Mouse (Mus musculus) forebrain, embryonic 12.5 days (tissue): ENCODE results near the gene Nod1. TPM values are rescaled to one million over a fixed set of nuclear protein-coding genes. Genes with fewer than 3 reads are reported as not detected.
A peak's percentile ranks its signal among the peaks of the same experiment; 100 is the strongest.

Source experiments
- ATAC-seq: fragments of 200-750 bp; cut with Nextera tagmentation; 2 replicates; pipeline ENCODE4 v1.8.0; 2017; ENCODE audit warnings: moderate TSS enrichment; ENCODE audit not compliant: low FRiP score
- H3K27ac ChIP-seq: fragments of 300-500 bp; sonication (generic); 2 replicates; pipeline ENCODE4 v1.5.1; 2016; ENCODE audit warnings: mild to moderate bottlenecking
- H3K27me3 ChIP-seq: fragments of 300-500 bp; sonication (generic); 2 replicates; pipeline ENCODE4 v1.6.1; 2016; ENCODE audit warnings: mild to moderate bottlenecking
- H3K36me3 ChIP-seq: fragments of 300-500 bp; sonication (generic); replicated peaks from 2 replicates; pipeline ENCODE4 v1.6.1; 2016; ENCODE audit warnings: mild to moderate bottlenecking
- H3K4me1 ChIP-seq: fragments of 300-500 bp; sonication (generic); 2 replicates; pipeline ENCODE4 v1.6.1; 2016
- H3K4me2 ChIP-seq: fragments of 300-500 bp; sonication (generic); 2 replicates; pipeline ENCODE4 v1.6.1; 2016; ENCODE audit warnings: mild to moderate bottlenecking, moderate library complexity
- H3K4me3 ChIP-seq: fragments of 300-500 bp; sonication (generic); replicated peaks from 2 replicates; pipeline ENCODE4 v1.5.1; 2016; ENCODE audit warnings: mild to moderate bottlenecking
- H3K9ac ChIP-seq: fragments of 300-500 bp; sonication (generic); 2 replicates; pipeline ENCODE4 v1.6.1; 2016; ENCODE audit warnings: mild to moderate bottlenecking
- H3K9me3 ChIP-seq: fragments of 300-500 bp; sonication (generic); 2 replicates; pipeline ENCODE4 v1.6.1; 2016
- WGBS: fragments of 180-500 bp; shearing (Covaris S2); methylation state at CpG from one replicate; pipeline ENCODE4 v1.1.7; 2016; 5-methylcytosine and 5-hydroxymethylcytosine counted together
- polyA plus RNA-seq: library from polyadenylated mRNA; unstranded; fragments of >200 nt; fragmentation: Nextera tagmentation; extraction: Ambion mirVana; gene quantifications from 2 replicates; pipeline ENCODE4 v1.2.1, GENCODE M21; 2016

Gene Nod1
- polyA plus RNA-seq, 1 experiment from 2014 or later: 2.0 TPM

DNA sequence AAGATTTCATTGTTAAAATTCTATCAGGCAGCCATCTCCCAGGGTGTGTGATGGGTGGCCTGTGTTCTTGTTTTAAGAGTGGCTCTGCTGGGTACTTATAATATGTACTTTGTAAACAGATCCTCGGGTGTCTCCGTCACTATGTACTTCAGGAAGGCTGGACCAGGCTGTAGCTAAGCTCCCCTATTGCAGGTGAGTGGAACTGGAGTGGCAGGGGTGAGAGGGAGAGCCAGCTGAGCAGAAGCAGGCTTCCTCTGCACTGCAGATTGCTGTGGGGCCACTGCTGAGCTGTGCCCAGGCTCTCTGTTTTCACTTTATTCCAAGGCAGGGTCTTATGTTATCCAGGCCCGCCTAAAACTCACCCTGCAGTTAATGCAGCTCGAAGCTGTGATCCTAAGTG, 30.0 kb upstream of the Nod1 start:
- H3K27me3 ChIP-seq: peaks cover 53% of the 10 kb centered on the region
- ATAC-seq: no peak
- WGBS: 72% methylated on average over 4 of the region's 4 CpGs
- no peak overlapping the region for H3K4me3 ChIP-seq
- no peak overlapping the region for H3K9ac ChIP-seq
- no peaks in the 10 kb centered on the region for H3K4me1 ChIP-seq
- no peak overlapping the region for H3K4me2 ChIP-seq
- H3K36me3 ChIP-seq: no peaks in the 10 kb centered on the region
- no peak overlapping the region for H3K27ac ChIP-seq
- H3K9me3 ChIP-seq: no peaks in the 10 kb centered on the region

DNA sequence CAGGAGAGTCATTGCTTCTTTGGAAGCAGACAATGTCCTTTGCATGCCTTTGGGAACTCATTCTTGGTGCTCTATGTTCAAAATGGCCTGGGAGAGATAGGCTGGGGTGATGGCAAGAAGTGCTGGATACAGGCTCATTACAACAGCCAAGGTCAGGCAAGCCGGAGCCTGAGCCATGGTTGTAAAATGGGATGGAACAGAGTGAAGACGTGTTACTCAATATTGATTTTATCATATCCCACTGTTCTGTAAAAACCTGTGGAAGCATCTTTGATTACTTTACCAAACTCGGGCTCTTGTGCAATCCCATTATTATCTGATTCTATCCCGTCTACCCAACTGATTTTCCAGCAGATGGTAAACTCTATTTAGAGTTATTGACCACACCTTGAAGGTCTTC, 28.9 kb upstream of the Nod1 start:
- Histone ChIP-seq H3K4me2 (no peak overlapping the region), H3K9me3 (no peaks in the 10 kb centered on the region), H3K36me3 (no peaks in the 10 kb centered on the region), H3K4me1 (no peaks in the 10 kb centered on the region), H3K4me3 (no peak overlapping the region), H3K27me3 (peaks cover 42% of the 10 kb centered on the region), H3K9ac (no peak overlapping the region), H3K27ac (no peak overlapping the region)
- ATAC-seq: no peak
- 82% methylated on average over 4 of the region's 4 CpGs for WGBS

DNA sequence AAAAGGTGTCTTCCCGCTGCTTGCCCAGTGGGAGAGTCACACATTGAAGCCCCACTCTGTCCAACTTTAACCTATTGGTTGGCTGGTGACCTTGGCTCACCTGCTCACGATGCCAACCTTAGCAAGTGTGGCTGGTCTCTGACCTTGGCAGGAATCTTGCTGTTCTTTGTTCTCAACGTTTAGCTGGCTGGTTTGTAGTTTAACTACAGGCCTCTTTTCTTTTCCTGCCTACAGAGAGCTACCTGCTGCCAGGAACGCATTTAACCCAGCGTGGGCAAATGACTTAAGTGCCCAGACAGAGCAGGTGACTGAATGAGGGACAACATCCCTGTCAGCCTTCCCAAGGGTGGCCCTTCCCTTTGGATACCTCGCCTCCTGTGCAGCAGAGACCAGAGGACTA, 25.3 kb upstream of the Nod1 start:
- H3K9me3 ChIP-seq: no peaks in the 10 kb centered on the region
- no peak overlapping the region for H3K4me3 ChIP-seq
- H3K27ac ChIP-seq: no peak overlapping the region
- ATAC-seq: no peak
- WGBS: 84% methylated on average over 6 of the region's 6 CpGs
- peaks cover 26% of the 10 kb centered on the region for H3K27me3 ChIP-seq
- H3K4me1 ChIP-seq: peaks cover 3% of the 10 kb centered on the region; the same call in 1 of the 2 replicates
- no peak overlapping the region for H3K9ac ChIP-seq
- H3K4me2 ChIP-seq: no peak overlapping the region
- H3K36me3 ChIP-seq: no peaks in the 10 kb centered on the region

DNA sequence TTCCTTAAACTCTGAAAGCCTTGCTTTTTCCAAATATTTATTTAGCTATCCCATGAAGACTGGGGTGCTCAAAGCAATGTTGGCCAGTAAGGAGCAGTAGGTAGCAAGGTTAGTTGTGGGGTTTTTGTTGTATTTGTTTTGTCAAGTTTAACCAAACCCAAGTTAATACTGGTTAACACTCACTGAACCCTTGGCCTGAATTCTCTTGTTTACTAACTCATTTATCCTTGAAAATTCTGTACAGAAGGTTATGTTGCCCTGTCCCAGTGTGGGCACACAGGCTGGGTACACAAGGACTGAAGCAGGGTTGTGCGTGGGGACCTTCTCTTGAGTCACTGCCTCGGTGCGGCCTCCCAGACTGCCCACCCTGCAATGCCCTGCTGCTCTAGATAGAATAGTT, 23.9 kb upstream of the Nod1 start:
- Histone ChIP-seq H3K36me3 (no peaks in the 10 kb centered on the region), H3K4me3 (no peak overlapping the region), H3K9me3 (no peaks in the 10 kb centered on the region), H3K4me1 (peaks cover 9% of the 10 kb centered on the region; the same call in 1 of the 2 replicates), H3K4me2 (no peak overlapping the region), H3K27ac (no peak overlapping the region), H3K27me3 (peaks cover 30% of the 10 kb centered on the region), H3K9ac (no peak overlapping the region)
- ATAC-seq: no peak
- 96% methylated on average over 3 of the region's 3 CpGs for WGBS

DNA sequence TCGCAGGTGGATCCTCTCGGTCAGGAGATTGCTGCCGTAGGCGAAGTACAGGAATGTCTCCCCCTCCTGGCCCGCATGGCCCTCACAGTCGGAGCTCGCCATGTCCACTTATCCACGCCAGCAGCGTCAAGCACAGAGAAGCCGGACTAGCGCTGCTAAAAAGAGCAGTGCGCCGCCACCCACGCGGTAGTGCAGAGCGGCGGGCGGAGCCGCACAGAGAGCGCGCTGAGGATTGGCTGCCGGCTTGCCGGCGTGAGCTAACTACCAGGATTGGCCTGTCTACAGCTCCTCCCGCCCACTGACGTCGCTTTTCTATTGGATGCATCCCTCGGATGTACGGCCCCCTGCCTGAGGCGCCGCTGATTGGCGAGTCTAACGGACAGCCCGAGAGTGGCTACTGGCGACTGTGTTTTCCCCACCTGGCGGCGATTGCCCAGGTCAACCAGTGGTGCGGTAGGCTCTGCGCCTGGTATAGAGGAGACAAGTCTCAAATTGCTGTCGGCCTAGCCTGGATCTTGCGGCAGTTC, 20.4 kb upstream of the Nod1 start, which contains the start of gene Ggct:
Ggct (minus strand) TSS at position 217 of the 527 bp plus-strand sequence.
- H3K27ac ChIP-seq: 0 out of 2 replicates have a peak within 1 kb of the TSS, but pooled peaks have one; percentile 5
- H3K4me1 ChIP-seq: peaks cover 9% of the 10 kb centered on the region; the same call in 1 of the 2 replicates
- peak; percentile 100 for ATAC-seq
- under 1% methylated on average over 41 of the region's 41 CpGs for WGBS
- peak within 1 kb of the TSS; percentile 55 for H3K4me3 ChIP-seq
- H3K9me3 ChIP-seq: no peaks in the 10 kb centered on the region
- peaks cover 15% of the 10 kb centered on the region; the same call in 1 of the 2 replicates for H3K27me3 ChIP-seq
- H3K4me2 ChIP-seq: peak within 1 kb of the TSS; percentile 88
- H3K36me3 ChIP-seq: no peaks in the 10 kb centered on the region
- peak within 1 kb of the TSS; percentile 65 for H3K9ac ChIP-seq

DNA sequence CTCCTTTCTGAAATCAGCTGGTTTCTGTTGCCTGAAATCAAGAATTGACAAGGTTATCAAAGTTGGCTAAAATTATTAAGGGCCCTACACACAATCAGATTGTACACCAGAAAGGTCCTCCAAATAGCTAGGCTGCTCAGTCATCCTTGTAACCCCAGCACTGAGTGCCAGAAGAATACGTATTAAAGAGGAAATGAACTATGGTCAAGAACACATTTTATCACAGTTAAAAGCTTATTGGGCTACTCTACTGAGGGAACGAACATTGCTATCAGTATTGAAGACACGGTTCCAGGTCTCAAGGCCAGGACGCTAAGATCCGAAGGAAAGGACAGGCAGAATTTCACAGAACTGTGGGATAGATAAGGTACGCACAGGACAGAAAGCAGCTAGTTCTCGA, 19.7 kb upstream of the Nod1 start:
- H3K9ac ChIP-seq: peak overlapping the region; percentile 65
- H3K4me1 ChIP-seq: peaks cover 9% of the 10 kb centered on the region; the same call in 1 of the 2 replicates
- 7% methylated on average over 7 of the region's 7 CpGs for WGBS
- no peaks in the 10 kb centered on the region for H3K9me3 ChIP-seq
- H3K4me3 ChIP-seq: peak overlapping the region; percentile 55
- peak overlapping the region; percentile 88 for H3K4me2 ChIP-seq
- ATAC-seq: no peak
- H3K27ac ChIP-seq: no peak overlapping the region
- H3K36me3 ChIP-seq: no peaks in the 10 kb centered on the region
- peaks cover 15% of the 10 kb centered on the region; the same call in 1 of the 2 replicates for H3K27me3 ChIP-seq

DNA sequence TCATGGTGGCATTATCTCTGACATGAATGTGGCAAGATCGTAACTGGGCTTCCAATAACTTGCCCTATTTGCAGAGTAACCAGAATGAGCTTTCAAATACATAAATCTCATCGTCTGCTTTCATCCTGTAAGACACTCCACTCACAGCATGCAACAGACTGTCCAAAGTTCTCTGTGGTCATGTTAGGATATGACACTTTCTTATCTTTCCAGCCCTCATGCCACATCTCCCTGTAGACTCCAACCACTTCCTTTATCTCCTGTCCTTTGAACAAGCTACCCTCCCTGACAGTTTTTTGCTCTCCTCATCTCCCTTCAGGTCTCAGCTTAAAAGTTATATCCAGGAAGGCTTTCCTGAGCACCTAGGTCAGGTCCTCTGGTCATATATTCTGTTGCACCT, 18.8 kb upstream of the Nod1 start:
- H3K36me3 ChIP-seq: no peaks in the 10 kb centered on the region
- H3K4me1 ChIP-seq: peaks cover 9% of the 10 kb centered on the region; the same call in 1 of the 2 replicates
- H3K27ac ChIP-seq: no peak overlapping the region
- H3K4me3 ChIP-seq: no peak overlapping the region
- 89% methylated on average over 2 of the region's 2 CpGs for WGBS
- peaks cover 15% of the 10 kb centered on the region; the same call in 1 of the 2 replicates for H3K27me3 ChIP-seq
- H3K4me2 ChIP-seq: no peak overlapping the region
- no peak overlapping the region for H3K9ac ChIP-seq
- ATAC-seq: no peak
- no peaks in the 10 kb centered on the region for H3K9me3 ChIP-seq

DNA sequence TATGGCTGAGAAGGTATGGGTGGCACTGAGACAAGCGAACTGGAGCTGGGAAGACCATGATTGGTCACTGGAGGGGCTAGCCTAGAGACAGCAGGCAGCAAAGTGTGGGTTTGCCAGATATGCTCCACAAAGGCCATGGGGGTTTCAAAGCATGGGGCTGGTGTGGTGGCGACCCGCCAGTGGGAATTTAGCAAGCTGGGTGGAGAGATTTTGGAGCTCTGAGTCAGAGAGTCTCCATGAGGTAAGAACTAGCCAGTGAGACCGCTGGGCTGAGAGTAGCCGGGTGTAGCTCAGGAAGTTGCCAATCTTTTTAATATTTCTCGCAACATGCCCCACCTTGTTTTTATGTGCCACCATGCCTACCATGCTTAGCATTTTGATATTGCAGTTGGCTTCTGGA, 15.7 kb upstream of the Nod1 start:
- WGBS: 88% methylated on average over 6 of the region's 6 CpGs
- Histone ChIP-seq H3K4me2 (no peak overlapping the region), H3K9ac (no peak overlapping the region), H3K27me3 (peaks cover 15% of the 10 kb centered on the region; the same call in 1 of the 2 replicates), H3K4me3 (no peak overlapping the region), H3K36me3 (no peaks in the 10 kb centered on the region), H3K4me1 (peaks cover 6% of the 10 kb centered on the region; the same call in 1 of the 2 replicates), H3K27ac (no peak overlapping the region), H3K9me3 (no peaks in the 10 kb centered on the region)
- ATAC-seq: no peak

DNA sequence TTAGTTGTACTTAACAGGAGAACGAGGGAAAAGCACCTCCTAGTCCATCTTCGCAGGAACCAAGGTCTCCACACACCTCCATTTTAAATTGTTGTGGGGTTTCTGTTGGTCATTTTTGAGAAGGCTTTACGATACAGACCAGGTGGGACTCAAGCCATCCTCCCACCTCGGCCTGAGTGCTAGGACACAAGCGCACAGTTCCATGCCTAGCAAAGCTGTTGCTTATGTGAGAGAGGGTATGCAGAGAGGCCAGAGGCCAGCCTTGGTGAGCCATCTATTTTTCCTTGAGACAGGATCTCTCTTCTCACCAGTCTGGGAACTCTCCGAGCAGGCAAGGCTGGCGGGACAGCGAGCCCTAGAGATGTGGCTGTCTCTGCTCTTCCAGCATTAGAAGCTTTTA, 11.7 kb upstream of the Nod1 start:
- Histone ChIP-seq H3K36me3 (no peaks in the 10 kb centered on the region), H3K9ac (no peak overlapping the region), H3K9me3 (no peaks in the 10 kb centered on the region), H3K4me1 (no peaks in the 10 kb centered on the region), H3K27me3 (no peaks in the 10 kb centered on the region), H3K27ac (no peak overlapping the region), H3K4me3 (no peak overlapping the region), H3K4me2 (no peak overlapping the region)
- no peak for ATAC-seq
- 93% methylated on average over 8 of the region's 8 CpGs for WGBS

DNA sequence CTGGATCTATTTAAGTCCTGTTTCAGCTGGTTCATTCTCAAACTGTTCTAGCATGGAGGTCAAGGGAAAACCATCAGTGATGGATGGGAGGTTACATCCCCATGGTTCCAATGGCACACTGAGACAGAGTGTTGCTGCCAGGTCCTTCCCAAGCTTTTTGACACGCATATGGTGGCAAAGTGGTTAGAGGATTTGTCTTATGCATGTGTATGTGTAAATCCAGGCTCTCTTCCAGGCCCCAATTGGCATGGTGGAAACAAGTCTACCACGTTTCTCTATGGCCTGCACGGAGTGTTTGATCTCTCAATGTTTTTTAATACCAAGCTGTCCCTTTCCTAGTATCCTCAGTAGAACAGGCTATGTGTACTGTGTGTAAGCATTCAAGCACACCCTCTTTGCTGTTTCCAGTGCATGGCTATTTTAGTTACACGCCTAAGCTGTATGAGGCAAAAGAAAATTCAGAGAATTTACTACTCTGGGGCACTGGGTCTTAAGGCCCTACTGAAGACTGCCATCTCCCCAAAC, 11.2 kb upstream of the Nod1 start:
- WGBS: 87% methylated on average over 4 of the region's 4 CpGs
- Histone ChIP-seq H3K4me1 (no peaks in the 10 kb centered on the region), H3K9me3 (no peaks in the 10 kb centered on the region), H3K27me3 (no peaks in the 10 kb centered on the region), H3K9ac (no peak overlapping the region), H3K36me3 (no peaks in the 10 kb centered on the region), H3K4me3 (no peak overlapping the region), H3K4me2 (no peak overlapping the region), H3K27ac (no peak overlapping the region)
- no peak for ATAC-seq

DNA sequence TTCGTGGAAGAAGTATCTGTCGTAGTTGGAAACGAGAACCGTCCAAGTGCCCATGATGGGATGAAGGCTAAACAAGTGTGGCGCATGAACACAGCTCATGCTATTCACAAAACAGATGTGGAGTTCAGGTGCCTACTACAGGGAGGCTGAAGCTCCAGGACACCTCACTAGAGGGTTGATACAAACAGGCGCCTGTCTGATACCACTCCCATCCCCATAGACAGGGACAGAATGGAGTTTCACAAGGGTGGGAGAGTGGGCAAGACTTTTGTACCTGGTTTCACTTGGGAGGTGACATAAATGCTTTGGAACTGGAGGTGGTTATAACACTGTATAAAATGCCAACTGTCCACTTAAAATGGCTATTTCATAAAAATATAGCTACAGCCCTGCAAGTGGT, 7.0 kb upstream of the Nod1 start:
- ATAC-seq: no peak
- no peak overlapping the region for H3K4me2 ChIP-seq
- H3K9ac ChIP-seq: no peak overlapping the region
- H3K9me3 ChIP-seq: no peaks in the 10 kb centered on the region
- no peak overlapping the region for H3K27ac ChIP-seq
- H3K4me1 ChIP-seq: no peaks in the 10 kb centered on the region
- peaks cover under 1% of the 10 kb centered on the region for H3K27me3 ChIP-seq
- WGBS: 96% methylated on average over 6 of the region's 6 CpGs
- no peak overlapping the region for H3K4me3 ChIP-seq
- H3K36me3 ChIP-seq: no peaks in the 10 kb centered on the region

DNA sequence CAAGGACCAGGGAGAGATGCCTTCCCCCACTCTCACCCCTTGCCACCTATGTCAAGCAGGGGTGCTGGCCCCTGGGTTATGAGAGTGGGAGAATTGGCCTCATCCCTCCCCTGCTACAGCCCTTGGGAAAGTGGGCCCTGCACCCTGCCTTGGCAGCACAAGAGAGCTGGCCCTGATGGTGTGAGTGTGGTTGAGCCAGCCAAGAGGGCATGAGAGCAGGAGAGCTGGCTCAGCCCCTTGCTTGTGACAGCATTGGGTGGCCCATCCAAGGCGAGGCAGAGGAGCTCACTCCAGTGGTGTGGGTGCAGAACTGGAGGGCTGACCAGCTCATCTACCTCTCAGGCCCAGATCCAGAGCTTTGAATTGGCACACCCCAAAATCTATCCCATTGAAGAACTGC, 3.2 kb upstream of the Nod1 start:
- 88% methylated on average over 1 of the region's 1 CpGs for WGBS
- no peak overlapping the region for H3K4me2 ChIP-seq
- peaks cover 26% of the 10 kb centered on the region for H3K27me3 ChIP-seq
- no peaks in the 10 kb centered on the region for H3K36me3 ChIP-seq
- no peak overlapping the region for H3K27ac ChIP-seq
- H3K9me3 ChIP-seq: no peaks in the 10 kb centered on the region
- no peak overlapping the region for H3K4me3 ChIP-seq
- no peak for ATAC-seq
- H3K9ac ChIP-seq: no peak overlapping the region
- 0 out of 2 replicates have a peak, but pooled peaks cover 7% of the 10 kb centered on the region for H3K4me1 ChIP-seq

DNA sequence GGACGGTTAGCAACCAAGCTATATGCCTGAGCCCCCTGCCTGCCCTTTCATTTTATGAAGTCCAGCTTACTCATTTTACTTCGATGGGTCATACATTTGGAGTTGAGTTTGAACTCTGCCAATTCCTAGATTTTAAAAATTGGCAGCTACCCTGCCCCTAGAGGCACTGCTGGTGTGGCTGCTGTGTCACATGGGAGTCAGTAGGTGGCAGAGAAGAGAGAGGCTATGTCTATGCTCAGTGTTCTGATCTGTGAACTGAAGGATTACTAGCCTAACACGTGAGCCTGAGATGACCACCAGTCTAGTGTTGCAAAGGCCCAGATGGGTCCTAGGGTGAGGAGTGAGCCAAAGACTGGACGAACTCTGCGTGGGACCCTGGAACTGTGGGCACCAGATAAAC, 2.1 kb upstream of the Nod1 start:
- H3K27ac ChIP-seq: no peak overlapping the region
- H3K4me1 ChIP-seq: 0 out of 2 replicates have a peak, but pooled peaks cover 7% of the 10 kb centered on the region
- peaks cover 26% of the 10 kb centered on the region for H3K27me3 ChIP-seq
- H3K9ac ChIP-seq: no peak overlapping the region
- WGBS: 66% methylated on average over 5 of the region's 5 CpGs
- H3K4me3 ChIP-seq: no peak overlapping the region
- no peaks in the 10 kb centered on the region for H3K36me3 ChIP-seq
- H3K4me2 ChIP-seq: no peak overlapping the region
- ATAC-seq: 0 out of 2 replicates have a peak, but pooled peaks have one; percentile 9
- no peaks in the 10 kb centered on the region for H3K9me3 ChIP-seq
